Mouse (Mus musculus) retina, postnatal 7 days (tissue): Measurements from ENCODE around the gene Ifih1.

Experiments used
- DNase-seq: peaks from one replicate; pipeline ENCODE4 v3.0.0-alpha.2; 2012; ENCODE audit warnings: low read depth, low spot score

Gene Ifih1

DNA sequence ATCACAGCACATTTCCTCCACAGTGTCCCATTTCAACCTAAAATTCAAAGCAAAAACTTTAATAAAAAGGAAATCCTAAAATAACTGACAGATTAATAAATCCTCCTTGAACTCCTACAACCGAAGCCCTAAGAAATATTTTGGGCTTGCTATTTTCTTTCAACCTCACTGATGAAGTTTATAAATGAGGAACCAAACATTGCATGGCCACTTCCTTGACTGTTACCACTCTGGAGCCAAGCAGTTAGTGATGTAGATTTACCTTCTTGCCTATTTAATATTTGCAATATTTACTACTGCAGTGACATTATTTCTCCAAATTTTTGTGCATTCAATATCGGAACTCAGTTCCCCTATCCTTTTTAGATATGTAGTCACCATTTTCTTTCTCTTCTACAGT lies 6.2 kb downstream of the Ifih1 start:
- DNase-seq: no peak

DNA sequence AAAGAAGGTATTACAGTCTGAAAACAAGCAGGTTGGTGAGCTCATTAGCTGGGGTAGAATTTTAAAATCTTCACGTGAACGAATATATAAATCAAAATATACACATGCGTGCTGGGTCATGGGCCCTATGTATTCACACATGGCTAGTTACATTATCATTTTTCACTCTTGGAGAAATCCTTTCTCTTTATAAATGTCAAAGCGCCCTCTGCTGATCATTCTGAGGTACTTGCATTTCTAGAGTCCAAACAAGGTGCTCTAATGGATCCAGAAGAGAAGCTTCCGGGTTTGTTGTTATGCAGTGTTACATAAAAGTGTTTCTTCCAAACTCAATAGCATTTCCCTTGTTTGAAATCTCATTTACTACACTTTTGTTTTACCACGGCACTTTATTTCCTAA lies 15.6 kb downstream of the Ifih1 start:
- DNase-seq: peak; percentile 30

DNA sequence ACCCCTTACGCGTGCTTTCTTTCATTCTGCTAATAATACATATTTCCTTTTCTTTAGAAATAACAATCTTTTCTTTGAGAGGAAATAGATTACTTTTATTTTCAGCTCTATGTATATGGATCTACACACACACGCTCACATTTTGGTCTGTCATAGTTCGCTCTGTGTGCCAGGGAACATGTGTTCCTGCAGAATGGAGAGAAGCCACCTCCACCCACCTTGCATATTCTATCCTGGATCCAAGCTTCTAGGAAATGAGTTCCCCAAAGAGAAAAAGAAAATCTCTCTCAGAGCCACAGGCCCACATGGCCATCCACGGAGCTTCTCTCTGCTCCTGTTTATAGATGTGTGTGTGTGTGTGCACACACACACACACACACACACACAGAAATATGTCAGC lies 17.7 kb downstream of the Ifih1 start:
- no peak for DNase-seq

DNA sequence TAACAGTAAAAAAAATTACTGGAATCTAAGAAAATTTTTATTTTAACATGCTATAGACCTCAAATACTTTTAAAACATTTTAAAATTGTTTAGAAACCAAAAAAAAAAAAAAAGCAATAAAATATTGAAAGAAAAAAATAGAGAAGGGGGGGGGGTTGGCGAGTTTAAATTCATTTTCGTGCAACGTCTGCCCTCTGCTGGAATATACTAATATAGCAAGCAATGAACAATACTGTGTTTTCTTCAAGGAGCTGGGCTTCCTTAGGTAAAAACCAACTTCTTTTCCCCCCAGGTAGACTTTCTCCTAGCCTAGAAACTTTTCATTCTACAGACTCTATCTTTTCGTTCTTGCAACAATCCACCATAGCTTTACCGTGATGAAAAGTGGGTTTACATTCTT lies 18.3 kb downstream of the Ifih1 start:
- DNase-seq: no peak

DNA sequence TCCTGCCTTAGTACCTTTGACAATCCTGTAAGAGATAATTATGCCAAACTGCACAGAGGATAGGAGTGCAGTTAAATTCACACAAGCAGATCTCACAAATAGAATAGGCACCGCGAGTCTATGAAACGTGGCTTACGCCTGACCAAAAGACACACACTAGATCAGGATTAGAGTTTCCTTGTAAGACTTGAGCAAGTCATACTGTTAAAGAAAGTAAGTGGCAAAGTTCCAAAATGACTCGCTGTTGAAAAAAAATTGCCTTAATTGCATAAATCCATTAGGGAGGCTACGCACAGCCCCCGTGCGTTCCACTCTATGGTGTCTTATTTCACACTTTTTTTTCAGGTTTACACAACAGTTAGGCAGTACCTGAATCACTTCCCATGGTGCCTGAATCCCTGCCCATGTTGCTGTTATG lies 23.0 kb downstream of the Ifih1 start:
- no peak for DNase-seq

DNA sequence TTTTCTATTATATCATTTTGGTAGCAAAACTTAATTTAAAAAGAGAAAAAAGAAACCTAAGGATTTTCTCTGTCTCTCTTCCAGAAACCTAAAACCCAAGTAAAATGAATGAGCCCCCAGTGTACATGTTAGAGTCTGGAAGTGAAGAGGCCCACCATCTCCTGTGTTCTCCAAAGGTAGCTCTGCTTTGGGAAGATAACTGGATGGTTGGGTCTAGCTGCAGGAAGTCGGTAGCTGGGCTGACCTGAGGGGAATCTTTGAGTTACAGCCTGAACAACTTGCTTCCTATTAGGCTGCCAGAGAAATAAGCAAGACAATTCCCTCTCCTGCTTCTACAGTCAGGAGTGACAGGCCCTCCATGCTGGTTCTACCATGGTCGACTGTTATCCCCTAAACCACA lies 26.4 kb downstream of the Ifih1 start:
- DNase-seq: no peak

DNA sequence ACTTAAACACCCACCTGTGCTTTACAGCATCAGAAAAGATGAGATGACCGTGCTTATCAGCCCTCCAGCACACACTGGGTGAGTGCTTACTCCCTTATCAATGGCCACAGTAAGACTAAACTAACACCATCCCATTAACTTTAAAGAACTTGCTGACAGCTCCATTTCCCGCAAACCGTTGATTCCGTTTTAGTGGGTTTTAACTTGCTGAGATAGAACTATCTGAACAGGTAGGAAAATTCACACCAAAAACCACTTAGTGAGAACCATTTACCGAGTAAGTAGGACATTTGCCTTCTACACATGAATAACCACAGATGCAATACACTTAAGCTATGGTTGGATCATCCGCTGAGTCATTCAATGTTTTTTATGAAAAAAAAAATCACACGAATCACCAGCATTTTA lies 27.1 kb downstream of the Ifih1 start:
- DNase-seq: no peak

DNA sequence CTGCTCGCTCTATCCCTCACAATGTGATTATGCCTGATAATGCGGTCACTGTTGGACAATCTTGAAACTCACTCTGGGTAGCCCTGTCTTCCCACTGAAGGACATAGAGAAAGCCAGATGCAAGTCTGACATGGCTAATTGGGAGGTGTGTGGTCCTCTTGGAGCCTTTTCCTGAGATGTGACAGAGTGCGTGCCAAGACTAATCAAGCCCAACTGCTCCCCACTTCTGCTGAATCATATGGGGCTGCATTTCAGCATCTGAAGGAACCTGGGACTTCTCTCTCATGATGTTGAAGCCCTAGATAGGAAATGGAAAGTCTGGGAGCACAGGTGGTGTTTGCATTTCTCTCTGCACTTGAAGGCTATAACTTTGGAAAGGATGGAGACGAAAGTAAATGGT lies 32.9 kb downstream of the Ifih1 start:
- DNase-seq: no peak

DNA sequence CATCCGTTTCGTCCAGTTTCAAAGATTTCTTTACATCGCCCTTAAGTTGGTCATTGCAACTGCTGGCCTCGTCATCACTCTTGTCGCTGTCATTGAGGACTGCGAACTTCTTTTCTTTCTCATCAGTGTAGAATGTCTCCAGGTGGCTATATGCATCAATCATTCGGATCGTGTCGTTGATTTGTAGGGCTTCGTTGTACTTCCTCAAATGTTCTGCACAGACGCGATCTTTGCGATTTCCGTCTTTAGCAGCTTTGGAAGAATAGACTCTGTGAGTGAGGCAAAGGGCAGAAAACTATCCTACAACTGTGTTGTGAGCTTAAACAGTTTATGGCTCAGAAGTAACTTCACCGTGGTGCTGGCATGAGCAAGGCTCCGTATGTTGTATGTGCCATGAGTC lies 39.9 kb downstream of the Ifih1 start:
- no peak for DNase-seq

DNA sequence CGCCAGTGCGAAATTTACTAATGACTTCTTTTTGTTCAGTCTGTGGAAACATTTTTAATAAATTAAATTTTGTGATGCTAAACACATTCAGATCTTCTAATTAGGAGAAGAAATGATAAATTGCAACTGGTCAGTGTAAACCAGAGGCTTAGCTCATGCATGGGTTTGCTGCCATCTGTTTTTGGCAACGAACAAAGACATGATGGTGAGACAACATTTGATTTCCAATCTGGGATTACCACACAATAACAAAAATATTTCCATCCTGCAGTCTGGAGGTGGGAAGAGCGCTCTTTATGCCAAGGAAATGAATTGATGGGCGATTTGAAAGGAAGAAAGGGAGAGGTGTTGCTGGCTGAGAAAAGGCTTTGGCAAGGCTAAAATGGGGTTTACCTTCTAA lies 42.5 kb downstream of the Ifih1 start:
- no peak for DNase-seq

DNA sequence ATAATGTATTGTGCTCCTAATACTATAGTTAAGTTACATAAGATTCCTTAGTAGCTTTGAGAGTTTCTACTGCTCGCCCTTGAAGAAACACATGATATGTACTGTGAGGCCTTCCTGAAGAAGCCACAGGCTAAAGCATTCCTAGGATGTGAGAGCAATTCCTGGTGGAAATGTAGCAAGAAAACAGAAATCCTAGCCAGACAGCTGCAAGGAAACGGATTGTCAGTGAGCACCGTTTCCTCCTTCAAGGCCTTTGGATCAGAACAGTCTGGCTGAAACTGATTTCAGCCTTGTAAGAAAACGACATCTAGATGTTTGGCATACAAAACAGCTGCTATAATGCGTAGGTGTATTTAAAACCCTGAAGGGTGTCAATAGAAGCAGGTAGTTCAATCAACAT lies 49.5 kb downstream of the Ifih1 start:
- no peak for DNase-seq

DNA sequence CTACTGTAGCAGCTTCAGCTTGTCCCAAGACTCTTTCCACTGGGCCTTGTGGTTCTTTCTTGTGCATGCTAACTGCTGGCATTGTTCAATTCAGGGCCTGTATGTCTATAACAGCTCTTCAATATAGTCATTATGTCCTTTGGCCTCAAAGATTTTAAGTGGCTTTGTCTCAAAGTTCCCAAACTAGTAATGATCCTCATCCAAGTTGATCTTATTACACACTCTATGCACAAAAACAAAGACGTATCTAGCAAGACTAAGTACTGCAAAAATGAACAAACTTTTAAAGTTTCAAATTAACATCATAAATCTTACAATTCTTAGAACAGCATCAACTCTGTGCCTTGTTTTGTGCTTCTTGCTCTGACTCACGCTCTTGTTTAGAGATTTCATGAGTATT lies 51.6 kb downstream of the Ifih1 start:
- no peak for DNase-seq

DNA sequence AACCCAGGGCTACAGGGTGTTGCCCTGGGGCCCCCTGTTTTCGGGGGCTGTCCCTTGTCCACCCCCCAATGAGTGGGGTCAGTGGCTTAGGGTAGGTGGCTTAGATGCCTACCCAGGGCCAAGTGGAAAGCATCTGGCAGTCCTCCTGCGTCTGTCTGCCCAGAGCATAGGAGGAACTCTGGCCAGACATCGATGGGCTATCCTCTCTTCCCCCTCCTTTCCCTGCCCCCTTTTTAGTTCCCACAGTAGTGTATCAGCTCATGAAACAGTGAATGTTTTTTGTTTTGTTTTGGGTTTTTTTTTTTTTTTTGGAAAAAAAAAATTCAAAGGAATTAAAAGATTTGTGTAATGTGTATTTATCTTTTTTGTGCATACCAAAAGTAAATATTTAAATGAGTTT lies 54.5 kb downstream of the Ifih1 start:
- no peak for DNase-seq

DNA sequence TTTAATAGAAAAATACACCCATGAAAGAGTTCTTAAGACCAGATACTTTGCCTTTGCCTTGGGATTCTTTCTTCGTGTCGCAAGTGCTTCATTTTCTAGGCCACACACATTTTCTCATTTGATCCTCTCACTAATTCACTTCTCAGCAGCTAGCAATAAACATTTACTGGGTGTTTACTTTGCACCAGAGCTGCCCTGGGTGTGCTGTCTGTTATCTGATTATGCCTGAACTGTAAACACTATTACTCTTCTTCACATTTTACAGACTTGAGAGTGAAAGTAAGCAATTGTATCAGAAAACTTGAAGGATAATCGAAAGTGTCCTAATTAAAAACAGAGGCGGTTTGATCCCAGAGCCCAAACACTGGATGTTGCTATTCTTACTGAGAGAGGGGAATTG lies 56.7 kb downstream of the Ifih1 start:
- DNase-seq: no peak

DNA sequence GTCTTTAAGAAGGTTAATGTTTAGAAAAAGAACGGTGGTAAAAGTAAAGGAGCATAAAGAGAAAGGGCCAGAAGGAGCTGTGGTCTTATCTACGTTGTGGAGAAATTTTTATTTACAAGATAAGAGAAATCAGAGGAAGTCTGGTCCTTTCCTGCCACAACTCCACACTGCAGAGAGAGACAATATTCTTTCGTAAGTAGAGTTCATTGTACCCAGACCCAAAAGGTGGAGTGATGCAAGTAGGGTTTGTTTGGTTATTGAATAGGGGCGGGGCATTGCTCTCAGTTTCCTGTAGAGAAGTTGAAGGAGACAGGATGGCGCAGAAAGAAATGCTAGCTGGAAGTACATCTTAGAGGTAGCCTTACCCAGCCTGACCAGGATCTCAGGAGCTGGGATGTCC lies 60.3 kb downstream of the Ifih1 start:
- DNase-seq: no peak

DNA sequence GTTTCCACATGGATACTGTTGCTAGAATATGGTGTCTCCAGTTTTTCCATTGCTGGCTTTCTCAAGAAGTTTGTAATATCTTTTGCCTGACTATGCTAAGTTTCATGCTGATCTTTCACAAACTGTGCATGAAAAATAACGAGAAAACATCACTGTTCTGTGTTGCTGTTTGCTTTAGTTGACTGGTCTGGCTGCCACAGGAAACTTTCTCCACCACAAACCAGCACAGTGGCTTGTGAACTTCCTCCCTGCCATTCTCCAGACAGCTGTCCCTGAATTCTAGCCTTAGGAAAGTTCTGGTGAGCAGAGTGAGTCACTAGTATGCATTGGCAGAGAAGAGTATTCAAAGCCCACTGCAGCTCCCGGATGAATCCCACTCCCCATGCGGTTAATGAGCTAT lies 71.1 kb downstream of the Ifih1 start:
- no peak for DNase-seq

DNA sequence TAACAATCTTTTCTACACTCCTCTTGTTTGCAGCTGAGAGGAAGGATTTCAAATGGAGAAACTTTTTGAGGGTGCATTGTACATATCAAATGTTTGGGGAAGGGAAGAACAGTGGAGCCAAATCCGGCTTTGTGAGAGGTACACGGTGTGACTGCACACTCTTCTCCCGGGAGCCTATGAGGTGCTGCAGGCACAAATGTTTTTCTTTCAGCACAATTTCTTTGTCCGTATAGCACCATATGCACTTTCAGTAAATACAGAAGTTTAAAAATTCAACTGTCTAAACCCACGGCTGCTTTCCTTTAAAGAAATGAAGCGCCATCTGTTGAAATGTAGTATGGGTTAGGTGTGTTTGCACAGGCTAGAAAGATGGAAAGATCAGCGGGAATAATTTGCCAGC lies 71.8 kb downstream of the Ifih1 start:
- DNase-seq: no peak

DNA sequence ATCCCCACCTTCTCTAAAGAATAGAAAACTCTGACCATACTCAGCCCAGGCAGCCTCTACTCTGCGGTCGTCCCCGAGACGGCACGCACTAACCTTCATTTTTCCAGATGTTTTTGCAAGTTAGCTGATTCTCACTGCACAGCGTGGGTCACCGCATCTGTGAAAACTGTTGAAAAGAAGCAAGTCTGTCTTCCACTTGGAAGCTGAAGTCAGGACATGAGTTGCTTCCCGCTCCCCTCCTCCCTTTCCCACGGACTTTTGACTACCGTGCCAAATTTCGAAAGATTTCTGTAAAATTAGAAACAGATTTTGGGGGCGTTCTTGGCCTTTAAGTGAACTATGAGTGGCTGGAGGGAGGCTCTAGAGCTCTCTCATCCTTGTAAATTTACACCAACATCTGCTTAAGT lies 72.3 kb downstream of the Ifih1 start, which contains the start of gene Fap:
TSS of gene Fap (minus strand) at position 323 of the 407 bp plus-strand sequence.
- no peak for DNase-seq

DNA sequence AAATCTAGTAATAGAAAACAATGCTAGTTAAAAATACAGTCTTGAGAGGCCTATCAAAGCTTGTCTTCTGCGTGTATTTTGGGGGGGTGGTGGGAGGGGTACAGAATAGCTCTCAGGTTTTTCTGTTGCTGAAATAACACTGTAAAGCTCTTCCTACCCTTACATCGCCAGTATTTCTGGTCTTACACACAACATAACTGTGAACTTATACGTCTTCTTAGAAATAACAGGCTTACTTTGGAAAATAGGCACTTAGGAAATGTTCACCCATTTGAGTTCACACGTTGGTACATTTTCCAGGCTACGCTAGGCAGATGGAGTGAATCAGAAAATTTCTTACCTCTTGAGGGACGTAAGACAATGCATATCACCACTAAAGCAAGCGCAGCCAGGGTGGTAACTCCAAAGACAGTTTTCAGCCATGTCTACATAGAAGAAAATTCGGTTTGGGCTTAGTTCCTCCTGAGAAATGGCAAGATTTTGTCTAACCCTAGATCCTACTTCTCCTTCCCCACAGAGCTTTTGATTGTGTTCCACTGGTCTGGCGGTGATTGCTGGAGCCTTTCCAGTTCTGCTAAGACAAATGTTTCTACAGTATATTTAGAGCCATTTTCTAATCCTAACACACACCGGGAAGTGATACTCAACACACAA lies 72.8 kb downstream of the Ifih1 start:
- no peak for DNase-seq

DNA sequence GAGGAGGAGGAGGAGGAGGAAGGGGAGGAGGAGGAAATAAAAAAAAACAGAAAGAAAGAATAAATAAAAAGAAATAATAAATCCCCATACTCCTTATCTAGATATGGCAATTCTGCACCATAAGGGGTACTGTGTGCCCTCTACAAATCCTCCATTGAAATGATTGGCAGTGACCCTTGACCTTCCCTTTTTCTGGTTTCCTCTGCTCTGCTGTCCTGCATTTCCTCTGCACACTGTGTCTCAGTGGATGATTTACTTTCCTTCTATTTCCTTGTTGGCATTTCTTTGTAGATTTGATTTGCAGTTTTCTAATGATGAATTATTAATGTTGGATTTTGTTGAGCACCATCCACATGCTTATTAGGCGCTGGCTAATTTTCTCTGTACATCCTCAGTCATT lies 81.4 kb downstream of the Ifih1 start:
- DNase-seq: no peak

DNA sequence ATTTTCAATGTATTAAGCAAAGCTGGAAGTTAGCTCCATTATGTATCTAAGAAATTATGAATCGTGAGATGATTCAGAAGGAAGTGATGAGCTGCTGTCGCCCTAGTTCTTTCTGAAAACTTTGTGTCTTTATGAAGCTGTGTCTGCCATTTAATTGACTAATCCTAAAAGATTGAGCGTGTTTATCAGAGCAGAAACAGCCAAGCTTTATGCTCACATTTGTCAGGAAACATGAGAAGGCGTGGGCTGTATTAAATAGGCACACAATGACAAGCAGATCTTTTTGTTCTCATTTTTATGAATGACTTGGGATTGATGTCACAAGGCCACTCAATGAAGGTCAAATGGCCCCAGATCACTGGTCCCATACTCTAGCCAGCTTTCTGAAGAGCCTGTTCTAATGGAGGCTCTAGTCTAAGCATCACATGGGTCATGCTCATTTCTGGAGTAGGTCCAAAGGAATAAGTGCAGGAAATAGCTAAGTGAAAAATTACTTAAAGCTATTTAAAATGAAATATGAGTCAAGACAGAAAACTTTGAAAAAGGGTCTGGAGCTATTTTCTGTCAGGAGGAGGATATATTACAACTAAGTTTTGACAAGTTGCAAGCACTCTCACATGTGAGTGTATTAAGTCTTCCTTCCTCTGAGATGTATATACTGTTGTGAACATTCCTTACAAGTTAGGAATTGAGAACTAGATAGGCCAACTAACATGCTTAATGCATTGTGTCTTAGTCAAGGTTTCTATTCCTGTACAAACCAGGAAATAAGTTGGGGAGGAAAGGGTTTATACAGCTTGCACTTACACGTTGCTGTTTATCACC lies 83.2 kb downstream of the Ifih1 start:
- no peak for DNase-seq

DNA sequence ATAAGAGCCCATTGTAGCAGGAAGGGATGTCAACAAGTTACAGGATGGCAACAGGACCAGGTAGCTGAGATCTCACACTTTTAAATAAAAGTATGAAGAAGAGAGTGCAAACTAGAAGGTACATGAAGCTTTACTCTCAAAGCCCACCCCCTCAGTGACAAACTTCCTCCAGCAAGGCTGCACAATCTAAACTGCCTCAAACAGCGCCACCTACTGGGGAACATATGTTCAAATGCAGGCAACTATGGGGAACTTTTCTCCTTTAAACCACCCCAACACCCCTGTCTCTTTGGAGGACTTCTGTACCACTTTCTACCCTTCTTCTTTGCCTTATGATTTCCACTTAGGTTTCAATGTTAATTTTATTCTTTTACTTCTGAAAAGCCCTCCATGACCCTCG lies 88.6 kb downstream of the Ifih1 start:
- no peak for DNase-seq

DNA sequence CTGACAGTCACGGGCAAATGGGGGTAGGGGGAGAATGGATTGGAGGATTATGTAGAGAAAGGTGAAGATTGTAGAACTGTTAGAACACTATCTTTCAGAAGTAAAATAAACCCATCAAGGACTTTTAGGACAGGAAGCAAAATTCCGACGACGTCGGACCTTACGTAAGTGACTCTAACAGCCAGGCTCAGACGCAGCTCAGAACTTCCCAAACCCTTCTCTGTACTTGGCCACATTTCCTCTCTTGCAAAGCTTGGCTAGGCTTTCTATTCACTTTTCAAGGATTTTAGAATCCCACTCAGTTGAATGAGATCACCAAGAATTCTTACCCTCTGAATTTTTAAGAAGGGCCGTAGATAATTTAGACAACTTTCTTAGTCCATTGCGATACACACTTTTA lies 89.7 kb downstream of the Ifih1 start:
- DNase-seq: no peak
